Mouse (Mus musculus) embryonic facial prominence, embryonic 12.5 days (tissue): ENCODE data around the gene Gpr65. TPM values are rescaled to one million over a fixed set of nuclear protein-coding genes. Genes with fewer than 3 reads are reported as not detected.
"Not testable (repeated sequence)": the region's sequence is repeated elsewhere in the genome, so short reads cannot be mapped to it uniquely, and the experiment has no call there.

Source experiments
- ATAC-seq: fragments of 200-750 bp; cut with Nextera tagmentation; 2 replicates; pipeline ENCODE4 v1.8.0; 2017; ENCODE audit not compliant: insufficient number of reproducible peaks, insufficient read depth, low FRiP score, low TSS enrichment
- H3K27ac ChIP-seq: fragments of 300-500 bp; sonication (generic); 2 replicates; pipeline ENCODE4 v1.5.1; 2016; ENCODE audit warnings: mild to moderate bottlenecking
- H3K27me3 ChIP-seq: fragments of 300-500 bp; sonication (generic); 2 replicates; pipeline ENCODE4 v1.6.1; 2016; ENCODE audit warnings: mild to moderate bottlenecking, moderate library complexity
- H3K36me3 ChIP-seq: fragments of 300-500 bp; sonication (generic); 2 replicates; pipeline ENCODE4 v1.6.1; 2016; ENCODE audit warnings: mild to moderate bottlenecking
- H3K4me1 ChIP-seq: fragments of 300-500 bp; sonication (generic); 2 replicates; pipeline ENCODE4 v1.6.1; 2016
- H3K4me2 ChIP-seq: fragments of 300-500 bp; sonication (generic); replicated peaks from 2 replicates; pipeline ENCODE4 v1.6.1; 2016; ENCODE audit warnings: mild to moderate bottlenecking, moderate library complexity
- H3K4me3 ChIP-seq: fragments of 300-500 bp; sonication (generic); 2 replicates; pipeline ENCODE4 v1.5.1; 2016; ENCODE audit warnings: mild to moderate bottlenecking
- H3K9ac ChIP-seq: fragments of 300-500 bp; sonication (generic); 2 replicates; pipeline ENCODE4 v1.6.1; 2016; ENCODE audit warnings: mild to moderate bottlenecking, moderate library complexity
- H3K9me3 ChIP-seq: fragments of 300-500 bp; sonication (generic); 2 replicates; pipeline ENCODE4 v1.6.1; 2016; ENCODE audit warnings: mild to moderate bottlenecking, moderate library complexity
- whole genome bisulfite sequencing: fragments of 180-500 bp; shearing (Covaris S2); methylation state at CpG from one replicate; pipeline ENCODE4 v1.1.7; 2016; 5-methylcytosine and 5-hydroxymethylcytosine counted together
- polyA plus RNA-seq: library from polyadenylated mRNA; unstranded; fragments of >200 nt; fragmentation: Nextera tagmentation; extraction: Ambion mirVana; gene quantifications from 2 replicates; pipeline ENCODE4 v1.2.1, GENCODE M21; 2016

The Gpr65 gene
- polyA plus RNA-seq, result 0.74 TPM in 2 replicates

DNA sequence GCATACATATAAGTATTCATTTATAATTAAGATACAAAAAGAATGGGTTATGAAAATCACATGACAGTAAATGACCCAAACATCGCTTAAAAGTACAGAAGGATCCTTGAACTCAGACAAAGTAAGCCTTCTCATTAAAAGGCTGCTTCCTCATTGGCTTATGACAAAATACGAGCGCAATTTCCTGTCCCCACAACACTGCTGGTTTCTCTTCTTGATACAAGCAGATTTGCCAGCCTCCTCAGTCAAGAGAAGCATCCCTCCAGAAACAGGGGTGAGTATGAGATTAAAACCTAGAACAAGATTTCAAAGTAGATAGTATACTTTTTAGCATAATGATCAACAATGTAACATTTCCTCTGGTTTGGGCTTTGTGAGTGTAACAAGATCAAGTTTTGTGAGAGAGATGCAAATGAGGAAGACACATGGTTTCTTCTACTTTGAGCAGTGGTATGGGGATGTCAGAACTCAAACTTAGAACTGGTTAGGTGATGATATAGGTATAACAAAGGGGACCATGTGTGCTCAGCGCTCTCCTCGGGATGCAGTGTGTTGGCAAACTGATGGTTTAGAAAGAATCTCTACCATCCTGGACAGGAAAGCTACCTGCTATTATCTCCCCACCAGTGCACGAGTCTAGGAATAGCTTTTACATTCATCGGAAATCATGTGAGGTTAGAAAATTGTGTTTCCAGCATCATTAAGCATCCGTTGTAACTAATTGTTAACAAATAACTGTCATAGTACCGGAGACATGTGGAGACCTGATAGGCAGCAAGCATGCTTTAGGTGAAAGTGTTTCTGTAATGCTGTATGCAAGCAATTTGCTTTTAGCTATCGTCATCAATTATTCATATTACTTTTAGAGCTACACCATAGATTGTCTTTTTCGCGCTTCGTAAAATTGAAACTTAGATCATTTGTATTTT, at the start of gene Gpr65:
TSS of gene Gpr65 (plus strand) at position 195 of the 929 bp plus-strand sequence.
- Histone ChIP-seq H3K4me1 (no peaks in the 10 kb centered on the region), H3K27ac (no peak within 1 kb of the TSS), H3K36me3 (no peaks in the 10 kb centered on the region), H3K4me3 (no peak within 1 kb of the TSS), H3K9ac (no peak within 1 kb of the TSS), H3K9me3 (no peaks in the 10 kb centered on the region), H3K4me2 (no peak within 1 kb of the TSS), H3K27me3 (no peaks in the 10 kb centered on the region)
- 88% methylated on average over 13 of the region's 13 CpGs for WGBS
- ATAC-seq, result no peak

- no peak for ATAC-seq
These were observed 45.1 kb upstream of the Gpr65 start for GRCm38 (mm10) chr12:98223286-98223685.

GRCm38 (mm10) chr12:98227037-98227436, 41.4 kb upstream of the Gpr65 start:
- 90% methylated on average over 2 of the region's 2 CpGs for WGBS
- Histone ChIP-seq H3K4me3 (no peak overlapping the region), H3K4me2 (no peak overlapping the region), H3K36me3 (peaks cover 6% of the 10 kb centered on the region; the same call in 1 of the 2 replicates), H3K9me3 (no peaks in the 10 kb centered on the region), H3K4me1 (no peaks in the 10 kb centered on the region), H3K27me3 (no peaks in the 10 kb centered on the region), H3K27ac (no peak overlapping the region), H3K9ac (no peak overlapping the region)
- no peak for ATAC-seq

More at GRCm38 (mm10) chr12:98223286-98223685, 45.1 kb upstream of the Gpr65 start:
- Histone ChIP-seq H3K9me3 (no peaks in the 10 kb centered on the region), H3K4me2 (no peak overlapping the region), H3K27me3 (no peaks in the 10 kb centered on the region), H3K4me3 (no peak overlapping the region), H3K4me1 (no peaks in the 10 kb centered on the region), H3K36me3 (peaks cover 6% of the 10 kb centered on the region; the same call in 1 of the 2 replicates), H3K9ac (no peak overlapping the region), H3K27ac (no peak overlapping the region)
- 63% methylated on average over 5 of the region's 5 CpGs for WGBS

DNA sequence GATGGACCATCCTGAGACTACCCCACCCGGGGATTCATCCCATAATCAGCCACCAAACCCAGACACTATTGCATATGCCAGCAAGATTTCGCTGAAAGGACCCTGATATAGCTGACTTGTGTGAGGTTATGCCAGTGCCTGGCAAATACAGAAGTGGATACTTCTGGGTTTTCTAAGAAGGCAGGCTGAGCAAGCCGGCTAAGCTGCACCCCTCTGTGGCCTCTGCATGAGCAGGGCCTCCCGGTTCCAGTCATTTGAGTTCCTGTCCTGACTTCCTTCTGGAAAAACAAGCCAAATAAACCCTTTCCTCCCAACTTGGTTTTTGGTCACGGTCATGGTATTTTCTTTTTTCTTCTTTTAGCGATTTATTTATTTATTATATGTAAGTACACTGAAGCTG, 30.0 kb upstream of the Gpr65 start:
- not testable (repeated sequence) for H3K9me3 ChIP-seq, ATAC-seq, H3K27ac ChIP-seq, H3K27me3 ChIP-seq, H3K4me1 ChIP-seq, H3K9ac ChIP-seq, H3K4me3 ChIP-seq, H3K4me2 ChIP-seq, H3K36me3 ChIP-seq
- WGBS, result 90% methylated on average over 6 of the region's 6 CpGs

DNA sequence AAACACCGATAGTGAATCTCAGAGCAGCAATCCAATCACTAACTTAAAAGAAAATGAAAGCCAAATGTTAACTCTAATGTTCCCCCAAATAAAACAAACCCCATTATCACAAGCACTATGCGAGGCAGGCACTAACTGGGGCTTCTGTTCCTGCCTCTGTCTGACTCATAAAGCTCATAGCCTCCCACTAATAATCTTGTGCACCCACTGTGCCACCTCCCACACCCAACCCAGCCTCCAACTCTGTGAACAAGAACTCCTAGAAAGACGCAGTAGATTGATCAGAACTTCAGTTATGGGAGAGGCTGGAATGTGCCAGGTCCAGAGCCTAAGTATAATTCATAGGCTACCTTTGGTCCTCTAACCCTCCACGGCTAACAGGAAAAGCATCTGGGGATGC, 24.3 kb upstream of the Gpr65 start:
- no peaks in the 10 kb centered on the region for H3K27me3 ChIP-seq
- no peaks in the 10 kb centered on the region for H3K36me3 ChIP-seq
- no peaks in the 10 kb centered on the region for H3K9me3 ChIP-seq
- WGBS, result 80% methylated on average over 4 of the region's 4 CpGs
- no peak overlapping the region for H3K27ac ChIP-seq
- no peak overlapping the region for H3K9ac ChIP-seq
- H3K4me2 ChIP-seq, result no peak overlapping the region
- H3K4me3 ChIP-seq, result no peak overlapping the region
- no peak for ATAC-seq
- no peaks in the 10 kb centered on the region for H3K4me1 ChIP-seq

- no peaks in the 10 kb centered on the region for H3K9me3 ChIP-seq
- no peak overlapping the region for H3K27ac ChIP-seq
- no peak for ATAC-seq
- no peaks in the 10 kb centered on the region for H3K4me1 ChIP-seq
- 94% methylated on average over 5 of the region's 5 CpGs for WGBS
- no peaks in the 10 kb centered on the region for H3K36me3 ChIP-seq
- H3K27me3 ChIP-seq, result no peaks in the 10 kb centered on the region
- no peak overlapping the region for H3K4me2 ChIP-seq
- H3K4me3 ChIP-seq, result no peak overlapping the region
- no peak overlapping the region for H3K9ac ChIP-seq
These were observed 23.6 kb upstream of the Gpr65 start for GRCm38 (mm10) chr12:98244865-98245264.

- no peak for ATAC-seq
- Histone ChIP-seq H3K27me3 (no peaks in the 10 kb centered on the region), H3K9ac (no peak overlapping the region), H3K27ac (no peak overlapping the region), H3K4me3 (no peak overlapping the region), H3K9me3 (no peaks in the 10 kb centered on the region), H3K36me3 (peaks cover 5% of the 10 kb centered on the region; the same call in 1 of the 2 replicates), H3K4me2 (no peak overlapping the region), H3K4me1 (no peaks in the 10 kb centered on the region)
- WGBS, result 68% methylated on average over 4 of the region's 4 CpGs
These were observed 21.6 kb upstream of the Gpr65 start for GRCm38 (mm10) chr12:98246835-98247234.

DNA sequence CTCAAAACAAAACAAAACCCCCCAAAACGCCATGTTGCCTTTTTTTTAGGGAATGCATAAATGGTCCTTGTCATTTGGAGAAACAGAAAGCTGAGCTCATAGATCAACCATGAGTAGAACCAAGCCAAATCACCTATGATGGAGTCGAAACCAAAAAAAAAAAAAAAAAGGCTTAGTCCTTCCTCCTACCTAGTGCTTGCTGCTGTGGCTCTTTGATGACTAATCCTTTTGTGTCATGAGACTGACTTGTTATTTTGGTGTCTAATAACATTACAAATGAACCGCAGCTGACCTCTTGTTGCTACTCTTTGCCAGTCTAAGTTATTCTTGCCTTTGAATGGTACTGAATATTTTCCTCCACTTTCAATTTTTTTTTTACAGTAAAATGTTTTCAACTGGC, 18.8 kb upstream of the Gpr65 start:
- WGBS, result 61% methylated on average over 3 of the region's 3 CpGs

DNA sequence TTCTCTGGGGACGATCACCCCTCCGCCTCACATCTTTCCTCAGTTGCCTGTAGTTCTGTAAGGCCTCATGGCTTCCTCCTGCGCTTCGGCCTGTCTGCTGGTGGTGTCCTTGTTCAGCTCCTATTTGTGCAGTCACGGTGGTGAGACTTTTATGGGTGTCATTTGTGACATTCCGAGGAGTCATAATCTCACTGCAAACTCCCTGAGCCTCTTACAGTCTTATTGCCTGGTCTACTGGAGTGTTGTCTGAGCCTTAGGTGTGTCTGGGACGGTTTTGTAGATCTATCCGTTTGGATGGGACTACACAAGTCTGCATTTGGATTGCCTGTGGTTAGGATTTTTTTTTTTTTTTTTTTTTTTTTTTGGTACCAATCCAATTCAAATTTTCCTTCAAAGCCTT, 18.1 kb upstream of the Gpr65 start:
- Histone ChIP-seq H3K9me3 (no peaks in the 10 kb centered on the region), H3K4me2 (no peak overlapping the region), H3K9ac (no peak overlapping the region), H3K4me3 (no peak overlapping the region), H3K4me1 (no peaks in the 10 kb centered on the region), H3K27me3 (no peaks in the 10 kb centered on the region), H3K36me3 (peaks cover 5% of the 10 kb centered on the region; the same call in 1 of the 2 replicates), H3K27ac (no peak overlapping the region)
- 92% methylated on average over 8 of the region's 8 CpGs for WGBS
- no peak for ATAC-seq

More for the DNA sequence above, 18.8 kb upstream of the Gpr65 start:
- no peak for ATAC-seq
- H3K36me3 ChIP-seq, result peaks cover 5% of the 10 kb centered on the region; the same call in 1 of the 2 replicates
- no peak overlapping the region for H3K4me3 ChIP-seq
- H3K4me2 ChIP-seq, result no peak overlapping the region
- no peaks in the 10 kb centered on the region for H3K9me3 ChIP-seq
- no peak overlapping the region for H3K9ac ChIP-seq
- no peaks in the 10 kb centered on the region for H3K27me3 ChIP-seq
- no peak overlapping the region for H3K27ac ChIP-seq
- H3K4me1 ChIP-seq, result no peaks in the 10 kb centered on the region

GRCm38 (mm10) chr12:98252417-98252816, 16.0 kb upstream of the Gpr65 start:
- 60% methylated on average over 2 of the region's 2 CpGs for WGBS
- Histone ChIP-seq H3K4me2 (no peak overlapping the region), H3K9ac (no peak overlapping the region), H3K4me1 (peaks cover 3% of the 10 kb centered on the region; the same call in 1 of the 2 replicates), H3K9me3 (no peaks in the 10 kb centered on the region), H3K27ac (no peak overlapping the region), H3K36me3 (peaks cover 5% of the 10 kb centered on the region; the same call in 1 of the 2 replicates), H3K27me3 (no peaks in the 10 kb centered on the region), H3K4me3 (no peak overlapping the region)
- no peak for ATAC-seq

DNA sequence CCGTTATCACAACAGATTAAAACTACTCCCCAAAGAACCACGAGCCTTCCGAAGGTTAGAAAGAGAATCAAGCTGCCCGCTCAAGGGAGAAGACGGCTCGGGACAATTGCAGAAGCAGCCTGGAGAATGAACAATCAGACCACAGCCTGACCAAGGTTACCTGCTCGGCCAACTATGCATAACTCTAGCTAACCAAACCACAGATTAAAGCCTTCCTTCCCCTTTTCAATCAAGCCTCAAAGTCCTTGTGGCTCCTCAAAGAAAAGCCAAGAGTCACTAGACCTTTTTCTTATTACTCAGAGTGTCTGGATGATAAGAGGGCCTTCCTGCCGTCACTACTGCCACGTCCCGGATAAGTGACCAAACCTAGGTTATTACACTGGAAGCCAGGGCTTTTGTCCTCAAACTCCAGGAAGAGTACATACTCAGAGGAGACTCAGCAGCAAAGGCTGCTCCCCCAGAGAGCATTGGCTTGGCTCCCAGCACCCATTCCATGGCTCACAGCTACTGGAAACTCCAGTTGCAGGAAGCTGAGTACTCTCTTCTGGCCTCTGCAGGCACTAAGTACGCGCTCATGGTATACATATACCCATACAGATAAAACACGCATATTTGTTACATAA, 13.0 kb upstream of the Gpr65 start:
- H3K4me3 ChIP-seq, result no peak overlapping the region
- no peak overlapping the region for H3K27ac ChIP-seq
- H3K9me3 ChIP-seq, result no peaks in the 10 kb centered on the region
- H3K9ac ChIP-seq, result no peak overlapping the region
- WGBS, result 89% methylated on average over 13 of the region's 13 CpGs
- no peak overlapping the region for H3K4me2 ChIP-seq
- no peak for ATAC-seq
- H3K36me3 ChIP-seq, result no peaks in the 10 kb centered on the region
- H3K4me1 ChIP-seq, result peaks cover 5% of the 10 kb centered on the region; the same call in 1 of the 2 replicates
- no peaks in the 10 kb centered on the region for H3K27me3 ChIP-seq
